Mouse (Mus musculus): ENCODE measurements around the gene Serpinb5.
"Not testable (repeated sequence)": the region's sequence is repeated elsewhere in the genome, so short reads cannot be mapped to it uniquely, and the experiment has no call there.

GRCm38 (mm10) chr1:106895142-106895541 lies 34.2 kb downstream of the Serpinb5 start:
- not testable (repeated sequence) for TF ChIP-seq EP300 (optimal IDR thresholded peaks at IDR 0.05); CTCF (IDR thresholded peaks at IDR 0.05; ENCODE audit: low read depth)

All from stomach, postnatal 0 days (tissue).